Mouse (Mus musculus) intestine, embryonic 16.5 days (tissue): ENCODE results near the gene Lgmn. TPM values are rescaled to one million over a fixed set of nuclear protein-coding genes. Genes with fewer than 3 reads are reported as not detected.

Experiments used
- ATAC-seq: fragments of 200-750 bp; cut with Nextera tagmentation; 2 replicates; pipeline ENCODE4 v1.8.0; 2017; ENCODE audit warnings: moderate TSS enrichment, moderate library complexity
- H3K27ac ChIP-seq: fragments of 300-500 bp; sonication (generic); 2 replicates; pipeline ENCODE4 v1.5.1; 2014; ENCODE audit warnings: mild to moderate bottlenecking, low read length
- H3K27me3 ChIP-seq: fragments of 300-500 bp; sonication (generic); replicated peaks from 2 replicates; pipeline ENCODE4 v1.6.1; 2014; ENCODE audit warnings: low read length, control low read depth, mixed read lengths; ENCODE audit not compliant: control insufficient read depth, insufficient read depth
- H3K36me3 ChIP-seq: fragments of 300-500 bp; sonication (generic); 2 replicates; pipeline ENCODE4 v1.6.1; 2014; ENCODE audit warnings: low read length, control low read depth; ENCODE audit not compliant: control insufficient read depth, insufficient read depth
- H3K4me1 ChIP-seq: fragments of 300-500 bp; sonication (generic); 2 replicates; pipeline ENCODE4 v1.6.1; 2014; ENCODE audit warnings: low read length, control low read depth, mixed read lengths; ENCODE audit not compliant: control insufficient read depth, insufficient read depth
- H3K4me2 ChIP-seq: fragments of 300-500 bp; sonication (generic); 2 replicates; pipeline ENCODE4 v1.6.1; 2014; ENCODE audit warnings: low read depth, low read length, control low read depth
- H3K4me3 ChIP-seq: fragments of 300-500 bp; sonication (generic); 2 replicates; pipeline ENCODE4 v1.5.1; 2014; ENCODE audit warnings: mild to moderate bottlenecking, low read length
- H3K9ac ChIP-seq: fragments of 300-500 bp; sonication (generic); 2 replicates; pipeline ENCODE4 v1.6.1; 2014; ENCODE audit warnings: low read depth, low read length
- H3K9me3 ChIP-seq: fragments of 300-500 bp; sonication (generic); 2 replicates; pipeline ENCODE4 v1.6.1; 2016; ENCODE audit warnings: low read length, control low read depth; ENCODE audit not compliant: control insufficient read depth
- WGBS: fragments of 180-500 bp; shearing (Covaris S2); extraction: QIAGEN DNeasy Blood & Tissue Kit; methylation state at CpG from one replicate; pipeline ENCODE4 v1.1.7; 2014; 5-methylcytosine and 5-hydroxymethylcytosine counted together
- polyA plus RNA-seq: library from polyadenylated mRNA; unstranded; fragments of >200 nt; fragmentation: Nextera tagmentation; extraction: Ambion mirVana; gene quantifications from 2 replicates; pipeline ENCODE4 v1.2.1, GENCODE M21; 2015

Lgmn gene
- polyA plus RNA-seq, 1 experiment from 2014 or later: 92.4 TPM

- no peak for ATAC-seq
- no peak overlapping the region for H3K27ac ChIP-seq
- H3K9me3 ChIP-seq: no peaks in the 10 kb centered on the region
- 53% methylated on average over 6 of the region's 7 CpGs for WGBS
- H3K4me1 ChIP-seq: peaks cover 3% of the 10 kb centered on the region; the same call in 1 of the 2 replicates
- no peak overlapping the region for H3K4me2 ChIP-seq
- no peaks in the 10 kb centered on the region for H3K27me3 ChIP-seq
- no peak overlapping the region for H3K4me3 ChIP-seq
- no peaks in the 10 kb centered on the region for H3K36me3 ChIP-seq
- no peak overlapping the region for H3K9ac ChIP-seq
Observed at GRCm38 (mm10) chr12:102456467-102457193, 17.0 kb upstream of the Lgmn start.

DNA sequence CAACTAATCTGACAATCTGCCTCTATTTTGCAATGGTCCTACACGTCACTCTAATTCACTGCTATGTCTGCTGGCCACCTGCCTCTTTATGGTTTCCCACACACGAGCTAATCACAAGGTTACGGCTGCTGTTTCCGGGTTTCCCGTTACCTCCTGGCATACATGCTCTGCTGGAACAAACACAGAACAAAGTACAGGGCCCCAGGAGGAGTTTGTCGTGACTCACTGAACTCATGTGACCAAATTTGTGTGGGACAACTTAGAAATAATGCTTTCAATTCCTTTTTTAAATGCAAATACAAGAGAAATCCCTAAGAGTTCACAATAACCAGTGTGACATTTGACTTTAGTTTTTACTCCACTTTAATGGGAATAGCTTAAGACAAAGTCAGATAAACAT, 14.0 kb upstream of the Lgmn start:
- H3K4me3 ChIP-seq: no peak overlapping the region
- 46% methylated on average over 6 of the region's 6 CpGs for WGBS
- ATAC-seq: peak; percentile 95

GRCm38 (mm10) chr12:102451126-102451851, 11.7 kb upstream of the Lgmn start:
- peaks cover 8% of the 10 kb centered on the region for H3K4me1 ChIP-seq
- H3K27ac ChIP-seq: peak overlapping the region; percentile 12
- no peak overlapping the region for H3K4me3 ChIP-seq
- H3K27me3 ChIP-seq: no peaks in the 10 kb centered on the region
- WGBS: 70% methylated on average over 8 of the region's 8 CpGs
- H3K9ac ChIP-seq: no peak overlapping the region
- H3K4me2 ChIP-seq: no peak overlapping the region
- no peaks in the 10 kb centered on the region for H3K36me3 ChIP-seq
- ATAC-seq: no peak
- no peaks in the 10 kb centered on the region for H3K9me3 ChIP-seq

More for the DNA sequence above, 14.0 kb upstream of the Lgmn start:
- no peaks in the 10 kb centered on the region for H3K36me3 ChIP-seq
- no peaks in the 10 kb centered on the region for H3K9me3 ChIP-seq
- no peak overlapping the region for H3K4me2 ChIP-seq
- no peaks in the 10 kb centered on the region for H3K27me3 ChIP-seq
- H3K9ac ChIP-seq: no peak overlapping the region
- peaks cover 8% of the 10 kb centered on the region for H3K4me1 ChIP-seq
- peak overlapping the region; percentile 74 for H3K27ac ChIP-seq

GRCm38 (mm10) chr12:102450437-102450836, 10.8 kb upstream of the Lgmn start:
- peak overlapping the region; percentile 3; the same call in 1 of the 2 replicates for H3K4me2 ChIP-seq
- H3K9me3 ChIP-seq: no peaks in the 10 kb centered on the region
- H3K27me3 ChIP-seq: no peaks in the 10 kb centered on the region
- no peak overlapping the region for H3K4me3 ChIP-seq
- H3K27ac ChIP-seq: peak overlapping the region; percentile 12
- peaks cover 8% of the 10 kb centered on the region for H3K4me1 ChIP-seq
- no peak overlapping the region for H3K9ac ChIP-seq
- ATAC-seq: no peak; the same call in 1 of the 2 replicates
- 50% methylated on average over 10 of the region's 10 CpGs for WGBS
- no peaks in the 10 kb centered on the region for H3K36me3 ChIP-seq

DNA sequence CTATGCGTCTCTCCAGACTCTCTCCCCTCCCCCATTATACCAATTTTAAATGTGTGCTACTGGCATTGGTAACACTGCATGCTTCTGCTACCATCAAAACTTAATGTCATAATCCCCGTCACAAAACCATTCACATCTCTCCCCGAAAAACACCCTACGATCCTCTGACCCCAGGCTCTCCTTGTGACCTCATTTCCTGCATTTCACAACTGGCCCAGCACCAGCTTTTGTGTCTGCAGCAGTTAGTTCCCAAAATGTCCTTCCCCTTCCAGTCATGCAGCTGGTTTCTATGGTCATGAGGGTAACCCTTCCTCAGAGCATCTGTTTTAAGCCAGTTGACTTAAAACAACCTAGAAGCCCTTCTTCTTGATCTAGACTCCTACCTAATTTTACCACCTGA, 5.8 kb upstream of the Lgmn start:
- no peaks in the 10 kb centered on the region for H3K9me3 ChIP-seq
- H3K36me3 ChIP-seq: no peaks in the 10 kb centered on the region
- H3K9ac ChIP-seq: no peak overlapping the region
- H3K4me1 ChIP-seq: no peaks in the 10 kb centered on the region
- H3K4me2 ChIP-seq: no peak overlapping the region
- 68% methylated on average over 4 of the region's 4 CpGs for WGBS
- no peak overlapping the region for H3K27ac ChIP-seq
- no peak overlapping the region for H3K4me3 ChIP-seq
- ATAC-seq: no peak
- H3K27me3 ChIP-seq: no peaks in the 10 kb centered on the region

DNA sequence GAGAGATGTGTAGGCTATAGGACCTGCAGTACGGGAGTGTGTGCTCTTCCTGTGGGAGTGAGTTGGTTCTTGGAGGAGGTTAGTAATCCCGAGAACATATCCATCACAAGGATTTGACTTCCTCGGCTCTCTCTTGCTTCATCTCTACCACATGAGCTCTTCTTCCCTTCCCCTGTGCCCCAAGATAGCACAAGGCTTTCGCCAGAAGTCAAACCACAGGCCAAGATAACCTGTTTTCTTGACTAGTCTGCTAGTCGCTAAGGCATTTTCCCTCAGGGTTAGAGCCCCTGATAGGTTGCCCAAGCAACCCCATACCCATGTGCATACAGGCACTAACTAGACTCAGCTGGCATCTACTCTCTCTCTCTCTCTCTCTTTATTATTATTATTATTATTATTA, 4.1 kb upstream of the Lgmn start:
- no peaks in the 10 kb centered on the region for H3K9me3 ChIP-seq
- ATAC-seq: no peak
- no peak overlapping the region for H3K9ac ChIP-seq
- H3K36me3 ChIP-seq: no peaks in the 10 kb centered on the region
- no peak overlapping the region for H3K27ac ChIP-seq
- 80% methylated on average over 5 of the region's 5 CpGs for WGBS
- no peaks in the 10 kb centered on the region for H3K27me3 ChIP-seq
- H3K4me1 ChIP-seq: peaks cover under 1% of the 10 kb centered on the region; the same call in 1 of the 2 replicates
- no peak overlapping the region for H3K4me2 ChIP-seq
- H3K4me3 ChIP-seq: no peak overlapping the region

DNA sequence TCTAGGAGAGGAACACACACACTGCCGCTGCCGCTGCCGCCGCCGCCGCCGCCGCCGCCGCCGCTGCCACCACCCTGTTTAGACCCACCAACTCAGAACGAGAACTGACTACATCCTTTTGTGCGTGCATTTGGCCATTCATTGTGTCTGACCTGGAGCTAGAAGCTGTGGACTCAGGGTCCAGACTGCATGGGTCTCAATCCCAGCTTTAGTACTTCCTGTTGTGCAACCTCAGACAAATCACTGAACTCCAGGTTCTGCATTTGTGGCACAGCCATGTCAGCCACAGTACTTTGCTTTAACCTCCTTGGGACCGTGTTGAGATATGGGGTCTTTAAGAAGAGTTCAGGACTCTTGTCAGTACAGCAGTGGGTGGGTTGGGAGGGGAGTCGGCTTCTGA, 3.0 kb upstream of the Lgmn start:
- Histone ChIP-seq H3K9ac (no peak overlapping the region), H3K36me3 (no peaks in the 10 kb centered on the region), H3K4me3 (no peak overlapping the region), H3K27me3 (no peaks in the 10 kb centered on the region), H3K27ac (no peak overlapping the region), H3K4me1 (peaks cover 3% of the 10 kb centered on the region; the same call in 1 of the 2 replicates), H3K9me3 (no peaks in the 10 kb centered on the region), H3K4me2 (no peak overlapping the region)
- WGBS: 91% methylated on average over 15 of the region's 15 CpGs
- ATAC-seq: no peak

DNA sequence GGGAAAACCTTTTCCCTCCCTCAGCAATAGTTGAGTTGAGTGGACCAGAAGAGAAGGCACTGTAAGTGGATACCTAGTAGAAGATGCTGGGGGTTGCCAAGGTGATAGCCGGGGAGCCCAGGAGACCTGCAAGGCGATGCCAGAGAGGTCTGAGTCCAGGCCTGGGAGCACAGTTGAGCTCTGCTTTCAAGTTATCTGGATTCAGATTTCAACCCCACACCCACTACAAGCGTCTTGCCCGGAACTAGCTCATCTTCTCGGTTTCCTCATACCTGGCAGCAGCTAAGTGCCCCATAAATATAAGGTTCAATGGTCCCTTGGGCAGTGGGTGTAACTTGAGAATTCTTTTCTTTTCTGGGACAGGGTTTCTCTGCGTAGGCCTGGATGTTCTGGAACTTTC, 1.5 kb upstream of the Lgmn start:
- Histone ChIP-seq H3K27ac (no peak overlapping the region), H3K36me3 (no peaks in the 10 kb centered on the region), H3K4me1 (peaks cover 3% of the 10 kb centered on the region; the same call in 1 of the 2 replicates), H3K4me2 (no peak overlapping the region), H3K27me3 (no peaks in the 10 kb centered on the region), H3K4me3 (no peak overlapping the region), H3K9ac (no peak overlapping the region), H3K9me3 (no peaks in the 10 kb centered on the region)
- ATAC-seq: no peak
- WGBS: 78% methylated on average over 6 of the region's 6 CpGs

DNA sequence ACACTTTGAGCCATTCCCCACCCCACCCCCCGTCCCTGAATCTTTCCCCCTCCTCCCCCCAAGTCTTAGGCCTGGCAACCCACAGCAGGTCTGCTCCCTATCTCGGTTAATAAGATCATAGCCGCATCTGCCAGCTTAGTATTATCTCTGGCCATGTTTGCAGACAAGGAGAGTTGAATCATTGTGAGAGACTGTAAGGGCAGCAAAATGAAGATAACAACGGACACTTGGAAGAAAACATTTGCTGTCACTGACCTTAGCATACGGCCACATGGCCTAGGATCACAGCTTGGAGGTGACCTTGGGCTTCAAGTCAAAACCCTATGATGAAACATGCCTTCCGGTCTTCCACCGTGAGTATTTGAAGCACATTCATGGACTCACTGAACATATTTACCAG, 938 bp upstream of the Lgmn start:
- no peaks in the 10 kb centered on the region for H3K9me3 ChIP-seq
- peaks cover 3% of the 10 kb centered on the region; the same call in 1 of the 2 replicates for H3K4me1 ChIP-seq
- no peak for ATAC-seq
- H3K27ac ChIP-seq: no peak overlapping the region
- H3K4me2 ChIP-seq: no peak overlapping the region
- 80% methylated on average over 7 of the region's 7 CpGs for WGBS
- no peak overlapping the region for H3K9ac ChIP-seq
- H3K36me3 ChIP-seq: no peaks in the 10 kb centered on the region
- H3K27me3 ChIP-seq: no peaks in the 10 kb centered on the region
- no peak overlapping the region for H3K4me3 ChIP-seq
